Mouse (Mus musculus) midbrain, embryonic 11.5 days (tissue): ENCODE data around the gene Olfr114. TPM values are rescaled to one million over a fixed set of nuclear protein-coding genes. Genes with fewer than 3 reads are reported as not detected.

Experiments used
- ATAC-seq: fragments of 200-750 bp; cut with Nextera tagmentation; 2 replicates; pipeline ENCODE4 v1.8.0; 2017; ENCODE audit warnings: moderate TSS enrichment, moderate library complexity; ENCODE audit not compliant: low FRiP score
- DNase-seq: peaks from one replicate; pipeline ENCODE4 v3.0.0; 2015; ENCODE audit warnings: low spot score; ENCODE audit errors: missing footprints
- H3K27ac ChIP-seq: fragments of 300-500 bp; sonication (generic); 2 replicates; pipeline ENCODE4 v1.5.1; 2014; ENCODE audit warnings: low read depth, low read length
- H3K27me3 ChIP-seq: fragments of 300-500 bp; sonication (generic); 2 replicates; pipeline ENCODE4 v1.6.1; 2014; ENCODE audit warnings: mild to moderate bottlenecking, low read length, moderate library complexity, mixed read lengths; ENCODE audit not compliant: control insufficient read depth, insufficient read depth
- H3K36me3 ChIP-seq: fragments of 300-500 bp; sonication (generic); 2 replicates; pipeline ENCODE4 v1.6.1; 2014; ENCODE audit warnings: mild to moderate bottlenecking, low read length, moderate library complexity, mixed read lengths; ENCODE audit not compliant: control insufficient read depth, insufficient read depth
- H3K4me1 ChIP-seq: fragments of 300-500 bp; sonication (generic); 2 replicates; pipeline ENCODE4 v1.6.1; 2014; ENCODE audit warnings: low read length; ENCODE audit not compliant: control insufficient read depth, insufficient read depth
- H3K4me2 ChIP-seq: fragments of 300-500 bp; sonication (generic); 2 replicates; pipeline ENCODE4 v1.6.1; 2014; ENCODE audit warnings: mild to moderate bottlenecking, moderate library complexity
- H3K4me3 ChIP-seq: fragments of 300-500 bp; sonication (generic); 2 replicates; pipeline ENCODE4 v1.5.1; 2014; ENCODE audit warnings: low read depth, low read length
- H3K9ac ChIP-seq: fragments of 300-500 bp; sonication (generic); 2 replicates; pipeline ENCODE4 v1.6.1; 2014; ENCODE audit warnings: low read length
- H3K9me3 ChIP-seq: fragments of 300-500 bp; sonication (generic); 2 replicates; pipeline ENCODE4 v1.6.1; 2016; ENCODE audit warnings: low read length; ENCODE audit not compliant: control insufficient read depth
- WGBS: fragments of 180-500 bp; shearing (Covaris S2); extraction: QIAGEN DNeasy Blood & Tissue Kit; methylation state at CpG from one replicate; pipeline ENCODE4 v1.1.7; 2014; 5-methylcytosine and 5-hydroxymethylcytosine counted together
- polyA plus RNA-seq: library from polyadenylated mRNA; unstranded; fragments of >200 nt; fragmentation: Nextera tagmentation; extraction: Ambion mirVana; gene quantifications from 2 replicates; pipeline ENCODE4 v1.2.1, GENCODE M21; 2014

Olfr114 gene
- polyA plus RNA-seq, result not detected in 2 replicates

- Histone ChIP-seq H3K4me3 (no peak within 1 kb of the TSS), H3K9ac (no peak within 1 kb of the TSS), H3K27ac (no peak within 1 kb of the TSS), H3K27me3 (no peaks in the 10 kb centered on the region), H3K36me3 (no peaks in the 10 kb centered on the region), H3K4me2 (no peak within 1 kb of the TSS), H3K4me1 (no peaks in the 10 kb centered on the region), H3K9me3 (no peaks in the 10 kb centered on the region)
- ATAC-seq (no peak), DNase-seq (no peak)
Measured at GRCm38 (mm10) chr17:37592643-37593042, at the start of gene Olfr114. Olfr114 (minus strand) TSS chr17:37592743.

DNA sequence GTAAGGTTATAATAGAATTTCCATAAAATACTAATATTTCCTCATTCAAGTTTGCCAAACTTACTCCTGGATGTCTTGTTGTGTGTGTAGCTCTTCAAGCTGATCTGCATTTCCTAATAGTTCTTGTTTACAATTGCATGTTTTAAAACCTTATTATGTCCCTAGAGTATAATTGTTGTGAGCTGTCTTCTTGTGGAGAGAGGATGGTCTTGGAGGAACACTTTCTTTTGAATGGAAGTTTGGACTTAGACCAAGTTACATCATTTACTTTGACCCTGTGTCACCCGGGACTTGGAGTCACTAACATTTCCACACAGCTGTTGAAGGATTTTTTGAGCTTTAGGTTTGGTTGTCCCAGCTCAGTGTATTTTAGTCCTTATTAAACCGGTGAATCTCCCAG lies 34.5 kb upstream of the Olfr114 start, which contains the start of the genes Olfr115 and Olfr116:
Gene Olfr115 (minus strand): TSS at position 101 of the 400 bp plus-strand sequence.
Gene Olfr116 (minus strand): TSS at position 191 of the 400 bp plus-strand sequence.
- H3K36me3 ChIP-seq, result no peaks in the 10 kb centered on the region
- no peak within 1 kb of the TSS for H3K4me3 ChIP-seq
- H3K9me3 ChIP-seq, result no peaks in the 10 kb centered on the region
- no peak within 1 kb of the TSS for H3K9ac ChIP-seq
- H3K27ac ChIP-seq, result no peak within 1 kb of the TSS
- no peak for DNase-seq
- no peak for ATAC-seq
- no peak within 1 kb of the TSS for H3K4me2 ChIP-seq
- 87% methylated on average over 2 of the region's 2 CpGs for WGBS
- H3K4me1 ChIP-seq, result no peaks in the 10 kb centered on the region
- no peaks in the 10 kb centered on the region for H3K27me3 ChIP-seq

DNA sequence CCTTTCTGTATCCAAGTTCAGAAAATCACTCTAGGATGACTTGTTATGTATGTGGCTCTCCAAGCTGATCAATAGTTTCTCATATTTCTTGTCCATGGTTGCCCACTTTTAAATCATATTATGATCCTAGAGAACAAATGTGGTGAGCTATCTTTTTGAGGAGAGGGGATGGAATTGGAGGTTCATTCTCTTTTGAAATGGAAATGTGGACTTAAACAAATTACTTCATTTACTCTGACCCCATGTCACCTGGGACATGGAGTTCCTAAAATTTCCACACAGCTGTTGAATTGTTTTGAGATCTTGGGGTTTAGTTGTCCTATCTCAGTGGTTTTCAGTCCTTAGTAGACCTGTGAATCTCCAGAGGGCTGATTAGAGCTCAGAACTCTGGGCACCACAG lies 15.0 kb downstream of the Olfr114 start, which contains the start of gene Olfr113:
Gene Olfr113 (minus strand): TSS at position 101 of the 400 bp plus-strand sequence.
- no peak within 1 kb of the TSS for H3K4me2 ChIP-seq
- no peak within 1 kb of the TSS for H3K4me3 ChIP-seq
- ATAC-seq (no peak), DNase-seq (no peak)
- H3K27me3 ChIP-seq, result no peaks in the 10 kb centered on the region
- H3K27ac ChIP-seq, result no peak within 1 kb of the TSS
- H3K9me3 ChIP-seq, result no peaks in the 10 kb centered on the region
- H3K36me3 ChIP-seq, result no peaks in the 10 kb centered on the region
- no peak within 1 kb of the TSS for H3K9ac ChIP-seq
- no peaks in the 10 kb centered on the region for H3K4me1 ChIP-seq

GRCm38 (mm10) chr17:37569351-37569750 lies 23.2 kb downstream of the Olfr114 start, which contains the start of gene Olfr112:
Olfr112 (minus strand) TSS chr17:37569451.
- no peak within 1 kb of the TSS for H3K27ac ChIP-seq
- H3K27me3 ChIP-seq, result no peaks in the 10 kb centered on the region
- ATAC-seq, result no peak
- H3K9ac ChIP-seq, result no peak within 1 kb of the TSS
- no peaks in the 10 kb centered on the region for H3K9me3 ChIP-seq
- no peaks in the 10 kb centered on the region for H3K36me3 ChIP-seq
- DNase-seq, result no peak
- H3K4me1 ChIP-seq, result no peaks in the 10 kb centered on the region
- no peak within 1 kb of the TSS for H3K4me3 ChIP-seq
- H3K4me2 ChIP-seq, result no peak within 1 kb of the TSS

DNA sequence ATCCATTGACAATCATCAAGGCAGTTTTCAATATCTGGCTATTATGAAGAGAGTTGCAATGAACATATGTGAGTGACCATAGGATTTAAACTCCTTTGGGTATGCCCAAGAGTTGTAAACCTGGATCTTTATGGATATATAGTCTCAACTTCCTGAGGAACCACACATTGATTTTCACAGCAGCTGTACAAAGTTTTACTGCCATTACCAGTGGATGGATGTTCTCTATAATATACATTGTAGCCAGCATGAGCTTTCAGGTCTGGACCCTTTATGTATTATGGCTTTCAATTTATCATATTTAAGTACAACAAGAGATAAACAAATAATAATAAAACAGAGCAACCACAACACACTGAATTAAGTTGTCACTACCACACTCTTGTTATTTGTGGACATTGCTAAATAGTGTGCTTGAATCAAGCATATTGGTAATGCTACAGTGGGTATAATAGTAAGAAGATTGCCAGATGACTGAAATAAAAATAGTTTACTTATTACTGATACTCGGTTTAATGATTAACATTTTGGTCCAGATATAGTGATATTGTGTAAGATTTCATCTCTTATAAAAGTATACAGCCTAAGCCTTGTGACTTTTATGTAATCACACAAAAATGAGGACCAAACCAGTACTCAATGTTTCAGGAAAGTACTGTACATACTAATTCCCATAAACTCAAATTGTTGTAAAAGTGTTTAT lies 33.5 kb downstream of the Olfr114 start:
- Histone ChIP-seq H3K4me1 (no peaks in the 10 kb centered on the region), H3K9me3 (no peaks in the 10 kb centered on the region), H3K4me3 (no peak overlapping the region), H3K27me3 (no peaks in the 10 kb centered on the region), H3K27ac (no peak overlapping the region), H3K4me2 (no peak overlapping the region), H3K36me3 (no peaks in the 10 kb centered on the region), H3K9ac (no peak overlapping the region)
- 63% methylated on average over 1 of the region's 1 CpGs for WGBS
- no peak for ATAC-seq
- DNase-seq, result no peak

- H3K4me2 ChIP-seq, result no peak overlapping the region
- ATAC-seq, result peak; percentile 56; the same call in 1 of the 2 replicates
- no peak for DNase-seq
- no peaks in the 10 kb centered on the region for H3K36me3 ChIP-seq
- H3K27ac ChIP-seq, result no peak overlapping the region
- H3K4me1 ChIP-seq, result no peaks in the 10 kb centered on the region
- H3K9me3 ChIP-seq, result no peaks in the 10 kb centered on the region
- no peak overlapping the region for H3K9ac ChIP-seq
- 67% methylated on average over 3 of the region's 3 CpGs for WGBS
- H3K4me3 ChIP-seq, result no peak overlapping the region
- no peaks in the 10 kb centered on the region for H3K27me3 ChIP-seq
Measured at GRCm38 (mm10) chr17:37543800-37544435, 48.6 kb downstream of the Olfr114 start.

GRCm38 (mm10) chr17:37541454-37542119 lies 51.0 kb downstream of the Olfr114 start:
- H3K4me3 ChIP-seq, result no peak overlapping the region
- H3K27me3 ChIP-seq, result no peaks in the 10 kb centered on the region
- ATAC-seq (peak; percentile 74), DNase-seq (no peak)
- no peak overlapping the region for H3K4me2 ChIP-seq
- H3K27ac ChIP-seq, result no peak overlapping the region
- no peak overlapping the region for H3K9ac ChIP-seq
- WGBS, result 60% methylated on average over 4 of the region's 4 CpGs
- H3K4me1 ChIP-seq, result no peaks in the 10 kb centered on the region
- H3K9me3 ChIP-seq, result no peaks in the 10 kb centered on the region
- no peaks in the 10 kb centered on the region for H3K36me3 ChIP-seq
